Mouse (Mus musculus) stomach, postnatal 0 days (tissue): ENCODE results near the gene Adam10.

Experiments used
- CTCF ChIP-seq: IDR thresholded peaks from 2 replicates; pipeline ENCODE4 v1.5.1; 2016; ENCODE audit warnings: antibody characterized with exemption, low read depth, mild to moderate bottlenecking, moderate library complexity
- EP300 ChIP-seq: optimal IDR thresholded peaks from 2 replicates; pipeline ENCODE3; 2016; ENCODE audit warnings: antibody characterized with exemption

DNA sequence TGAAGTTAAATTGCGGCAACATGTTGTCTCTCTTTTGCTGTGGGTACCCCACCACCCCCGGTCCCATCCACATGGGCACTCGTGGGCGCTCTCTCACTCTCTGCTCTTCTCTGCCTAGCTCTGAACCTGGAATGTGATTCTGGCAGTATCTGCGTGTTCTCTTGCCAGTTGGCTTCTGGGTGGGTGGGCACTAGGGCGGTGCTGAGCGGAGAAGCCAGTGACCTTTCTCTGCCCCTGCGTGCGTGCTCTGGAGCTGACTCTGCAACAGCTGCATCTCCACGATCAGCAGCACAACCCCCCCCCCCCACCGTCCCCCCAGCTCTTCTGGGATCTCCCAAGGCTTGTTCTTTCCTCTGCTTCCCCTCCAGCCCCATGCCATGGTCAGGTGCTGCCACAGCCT lies 128.9 kb downstream of the Adam10 start:
- TF ChIP-seq CTCF (no peak), EP300 (no peak)
